Mouse (Mus musculus): Measurements from ENCODE around the gene Wnt7b. TPM values are rescaled to one million over a fixed set of nuclear protein-coding genes. Genes with fewer than 3 reads are reported as not detected.
A peak's percentile ranks its signal among the peaks of the same experiment; 100 is the strongest.

Wnt7b gene
- total RNA-seq, 1 experiment = 11.2 TPM

GRCm38 (mm10) chr15:85580934-85581562 is 1.2 kb downstream of the Wnt7b start:
- Histone ChIP-seq H3K9ac (ENCODE audit: insufficient read depth, low read depth, low read length, poor library complexity, severe bottlenecking) (peak overlapping the region; percentile 54), H3K9me3 (ENCODE audit: control insufficient read depth, insufficient read depth, low read depth, low read length) (no peaks in the 10 kb centered on the region), H3K27ac (ENCODE audit: insufficient read depth, low read depth, low read length, poor library complexity, severe bottlenecking) (no peak overlapping the region), H3K4me3 (ENCODE audit: insufficient read depth in 1 of 2, low read depth in 1 of 2, low read length in 2 of 2, poor library complexity in 1 of 2, severe bottlenecking in 1 of 2) (peak overlapping the region; percentile 64 to 68), H3K36me3 (ENCODE audit: control insufficient read depth, insufficient read depth, low read length, poor library complexity, severe bottlenecking) (no peaks in the 10 kb centered on the region), H3K4me1 (ENCODE audit: control insufficient read depth in 2 of 2, insufficient read depth in 2 of 2, low read length in 2 of 2, poor library complexity in 1 of 2) (peaks cover 0 to 6% of the 10 kb centered on the region in 2 experiments; a peak in 1 of 4 replicates)
- TF ChIP-seq CHD2 (IDR thresholded peaks at IDR 0.05; ENCODE audit: low read depth, low read length) = no peak
- TF ChIP-seq ZNF384 (IDR thresholded peaks at IDR 0.05; ENCODE audit: low read depth, low read length) = no peak
- TF ChIP-seq ZC3H11A (IDR thresholded peaks at IDR 0.05; ENCODE audit: borderline replicate concordance, low read depth, low read length) = no peak
- TF ChIP-seq HCFC1 (IDR thresholded peaks at IDR 0.05; ENCODE audit: borderline replicate concordance, insufficient read depth, low read length) = no peak
- no peak for TF ChIP-seq MAFK (IDR thresholded peaks at IDR 0.05; ENCODE audit: insufficient read depth, low read depth, low read length)
- in situ Hi-C loops (cut with MboI; ENCODE audit: low sequenced_read_pairs in 2 of 2, unreplicated experiment in 2 of 2) = loop anchor here (5.0 to 10.0 kb wide), 4 partner anchors 99 to 316 kb away; no protein-coding TSS in a partner anchor
- DNase-seq (ENCODE audit: low read depth, low spot score) = no peak

- H3K4me1 ChIP-seq (ENCODE audit: control insufficient read depth in 2 of 2, insufficient read depth in 2 of 2, low read length in 2 of 2, poor library complexity in 1 of 2) = peaks cover 0 to 6% of the 10 kb centered on the region in 2 experiments; a peak in 1 of 4 replicates
- DNase-seq (ENCODE audit: low read depth, low spot score) = no peak
Measured at GRCm38 (mm10) chr15:85580483-85580882, 1.8 kb downstream of the Wnt7b start.

GRCm38 (mm10) chr15:85577583-85578460 is 4.5 kb downstream of the Wnt7b start:
- no peak for DNase-seq (ENCODE audit: low read depth, low spot score)
- TF ChIP-seq ZC3H11A (IDR thresholded peaks at IDR 0.05; ENCODE audit: borderline replicate concordance, low read depth, low read length) (no peak), CHD2 (IDR thresholded peaks at IDR 0.05; ENCODE audit: low read depth, low read length) (no peak), ZNF384 (IDR thresholded peaks at IDR 0.05; ENCODE audit: low read depth, low read length) (no peak), MAFK (IDR thresholded peaks at IDR 0.05; ENCODE audit: insufficient read depth, low read depth, low read length) (no peak), HCFC1 (IDR thresholded peaks at IDR 0.05; ENCODE audit: borderline replicate concordance, insufficient read depth, low read length) (no peak)
- H3K9ac ChIP-seq (ENCODE audit: insufficient read depth, low read depth, low read length, poor library complexity, severe bottlenecking) = no peak overlapping the region
- no peaks in the 10 kb centered on the region for H3K9me3 ChIP-seq (ENCODE audit: control insufficient read depth, insufficient read depth, low read depth, low read length)
- H3K27ac ChIP-seq (ENCODE audit: insufficient read depth, low read depth, low read length, poor library complexity, severe bottlenecking) = no peak overlapping the region
- H3K36me3 ChIP-seq (ENCODE audit: control insufficient read depth, insufficient read depth, low read length, poor library complexity, severe bottlenecking) = no peaks in the 10 kb centered on the region
- H3K4me1 ChIP-seq (ENCODE audit: control insufficient read depth in 2 of 2, insufficient read depth in 2 of 2, low read length in 2 of 2, poor library complexity in 1 of 2) = peaks cover 0 to 8% of the 10 kb centered on the region in 2 experiments; a peak in 1 of 4 replicates
- in situ Hi-C loops (cut with MboI; ENCODE audit: low sequenced_read_pairs in 2 of 2, unreplicated experiment in 2 of 2) = no loop called here
- H3K4me3 ChIP-seq (ENCODE audit: insufficient read depth in 1 of 2, low read depth in 1 of 2, low read length in 2 of 2, poor library complexity in 1 of 2, severe bottlenecking in 1 of 2) = peak overlapping the region; percentile 31 to 47

More at GRCm38 (mm10) chr15:85580483-85580882, 1.8 kb downstream of the Wnt7b start:
- Histone ChIP-seq H3K9ac (ENCODE audit: insufficient read depth, low read depth, low read length, poor library complexity, severe bottlenecking) (peak overlapping the region; percentile 54), H3K27ac (ENCODE audit: insufficient read depth, low read depth, low read length, poor library complexity, severe bottlenecking) (no peak overlapping the region), H3K9me3 (ENCODE audit: control insufficient read depth, insufficient read depth, low read depth, low read length) (no peaks in the 10 kb centered on the region), H3K4me3 (ENCODE audit: insufficient read depth in 1 of 2, low read depth in 1 of 2, low read length in 2 of 2, poor library complexity in 1 of 2, severe bottlenecking in 1 of 2) (peak overlapping the region; percentile 47 to 68; a peak in 3 of 4 replicates), H3K36me3 (ENCODE audit: control insufficient read depth, insufficient read depth, low read length, poor library complexity, severe bottlenecking) (no peaks in the 10 kb centered on the region)
- TF ChIP-seq MAFK (IDR thresholded peaks at IDR 0.05; ENCODE audit: insufficient read depth, low read depth, low read length) = no peak
- TF ChIP-seq ZC3H11A (IDR thresholded peaks at IDR 0.05; ENCODE audit: borderline replicate concordance, low read depth, low read length) = no peak
- TF ChIP-seq ZNF384 (IDR thresholded peaks at IDR 0.05; ENCODE audit: low read depth, low read length) = no peak
- no peak for TF ChIP-seq HCFC1 (IDR thresholded peaks at IDR 0.05; ENCODE audit: borderline replicate concordance, insufficient read depth, low read length)
- no peak for TF ChIP-seq CHD2 (IDR thresholded peaks at IDR 0.05; ENCODE audit: low read depth, low read length)
- in situ Hi-C loops (cut with MboI; ENCODE audit: low sequenced_read_pairs in 2 of 2, unreplicated experiment in 2 of 2) = loop anchor here (5.0 to 10.0 kb wide), 4 partner anchors 98 to 316 kb away; no protein-coding TSS in a partner anchor

- no peak for DNase-seq (ENCODE audit: low read depth, low spot score)
- H3K9ac ChIP-seq (ENCODE audit: insufficient read depth, low read depth, low read length, poor library complexity, severe bottlenecking) = peak overlapping the region; percentile 12; the same call in 1 of the 2 replicates
- H3K9me3 ChIP-seq (ENCODE audit: control insufficient read depth, insufficient read depth, low read depth, low read length) = no peaks in the 10 kb centered on the region
- no peaks in the 10 kb centered on the region for H3K36me3 ChIP-seq (ENCODE audit: control insufficient read depth, insufficient read depth, low read length, poor library complexity, severe bottlenecking)
- H3K4me3 ChIP-seq (ENCODE audit: insufficient read depth in 1 of 2, low read depth in 1 of 2, low read length in 2 of 2, poor library complexity in 1 of 2, severe bottlenecking in 1 of 2) = peak overlapping the region; percentile 31 to 47
- no peak overlapping the region for H3K27ac ChIP-seq (ENCODE audit: insufficient read depth, low read depth, low read length, poor library complexity, severe bottlenecking)
- peaks cover 0 to 11% of the 10 kb centered on the region in 2 experiments; a peak in 1 of 4 replicates for H3K4me1 ChIP-seq (ENCODE audit: control insufficient read depth in 2 of 2, insufficient read depth in 2 of 2, low read length in 2 of 2, poor library complexity in 1 of 2)
- TF ChIP-seq CHD2 (IDR thresholded peaks at IDR 0.05; ENCODE audit: low read depth, low read length) (no peak), ZC3H11A (IDR thresholded peaks at IDR 0.05; ENCODE audit: borderline replicate concordance, low read depth, low read length) (no peak), HCFC1 (IDR thresholded peaks at IDR 0.05; ENCODE audit: borderline replicate concordance, insufficient read depth, low read length) (no peak), MAFK (IDR thresholded peaks at IDR 0.05; ENCODE audit: insufficient read depth, low read depth, low read length) (no peak), ZNF384 (IDR thresholded peaks at IDR 0.05; ENCODE audit: low read depth, low read length) (no peak)
- in situ Hi-C loops (cut with MboI; ENCODE audit: low sequenced_read_pairs in 2 of 2, unreplicated experiment in 2 of 2) = no loop called here
Measured at GRCm38 (mm10) chr15:85576511-85577440, 5.5 kb downstream of the Wnt7b start.
